Mouse (Mus musculus): ENCODE data around the gene Gamt. TPM values are rescaled to one million over a fixed set of nuclear protein-coding genes. Genes with fewer than 3 reads are reported as not detected.

Gene Gamt
- polyA plus RNA-seq (2012; ENCODE audit: insufficient read depth, insufficient read length, missing spikeins) = 19.5 and 26.3 TPM in 2 replicates

GRCm38 (mm10) chr10:80260642-80261584 lies at the start of gene Gamt, which contains the start of gene Dazap1:
Gene Gamt (minus strand): TSS chr10:80261012.
Gene Dazap1 (plus strand): TSS chr10:80261486.
- TF ChIP-seq CTCF (IDR thresholded peaks at IDR 0.05; ENCODE audit: low read depth, low read length) = no peak
- TF ChIP-seq POLR2A (IDR thresholded peaks at IDR 0.05; ENCODE audit: borderline replicate concordance, low read depth, low read length) = 0 out of 2 replicates have a peak, but pooled peaks have one; percentile 47
- H3K4me3 ChIP-seq (ENCODE audit: insufficient read depth, low read length) = peak within 1 kb of the TSS; percentile 75
- H3K27ac ChIP-seq (ENCODE audit: insufficient read depth, low read depth, low read length) = peak within 1 kb of the TSS; percentile 95
- peaks cover 25% of the 10 kb centered on the region for H3K4me1 ChIP-seq (ENCODE audit: control insufficient read depth, insufficient read depth, low read length)

DNA sequence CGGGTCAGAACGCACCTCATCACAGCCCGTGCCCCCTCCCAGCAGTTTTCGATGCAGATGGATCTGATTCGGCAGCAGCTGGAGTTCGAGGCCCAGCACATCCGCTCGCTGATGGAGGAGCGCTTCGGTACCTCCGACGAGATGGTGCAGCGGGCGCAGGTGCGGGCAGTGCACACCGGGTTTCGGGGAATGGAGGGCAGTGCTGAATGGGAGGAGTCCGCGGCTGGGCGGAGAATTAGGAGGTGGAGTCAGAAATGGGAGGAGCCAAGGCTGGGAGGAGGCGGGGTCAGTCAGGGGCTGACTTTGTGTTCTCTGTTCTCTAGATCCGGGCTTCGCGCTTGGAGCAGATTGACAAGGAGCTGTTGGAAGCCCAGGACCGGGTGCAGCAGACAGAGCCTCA lies 44.0 kb upstream of the Gamt start:
- Histone ChIP-seq H3K27ac (ENCODE audit: insufficient read depth, low read depth, low read length) (no peak overlapping the region), H3K4me1 (ENCODE audit: control insufficient read depth, insufficient read depth, low read length) (no peaks in the 10 kb centered on the region), H3K4me3 (ENCODE audit: insufficient read depth, low read length) (peak overlapping the region; percentile 41)
- no peak for TF ChIP-seq CTCF (IDR thresholded peaks at IDR 0.05; ENCODE audit: low read depth, low read length)
- TF ChIP-seq POLR2A (IDR thresholded peaks at IDR 0.05; ENCODE audit: borderline replicate concordance, low read depth, low read length) = no peak

DNA sequence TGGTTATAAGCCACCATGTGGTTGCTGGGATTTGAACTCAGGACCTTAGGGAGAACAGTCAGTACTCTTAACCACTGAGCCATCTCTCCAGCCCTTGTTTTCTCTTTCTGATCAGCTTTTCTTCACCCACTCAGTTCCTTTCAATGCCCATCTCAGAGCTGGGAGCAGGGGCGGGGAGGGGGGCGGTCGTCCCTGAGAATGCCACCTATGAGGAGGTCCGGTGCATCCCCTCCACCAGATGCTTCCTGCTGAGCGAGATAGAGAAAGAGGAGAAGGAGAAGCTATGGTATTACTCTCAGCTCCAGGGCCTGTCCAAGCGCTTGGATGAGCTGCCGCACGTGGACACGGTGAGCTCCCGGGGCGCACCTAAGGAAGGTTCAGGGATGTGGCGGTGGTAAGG lies 43.6 kb upstream of the Gamt start:
- H3K4me3 ChIP-seq (ENCODE audit: insufficient read depth, low read length) = peak overlapping the region; percentile 41
- TF ChIP-seq CTCF (IDR thresholded peaks at IDR 0.05; ENCODE audit: low read depth, low read length) = no peak
- TF ChIP-seq POLR2A (IDR thresholded peaks at IDR 0.05; ENCODE audit: borderline replicate concordance, low read depth, low read length) = no peak

GRCm38 (mm10) chr10:80302471-80302881 lies 41.7 kb upstream of the Gamt start:
- no peak for TF ChIP-seq CTCF (IDR thresholded peaks at IDR 0.05; ENCODE audit: low read depth, low read length)
- TF ChIP-seq POLR2A (IDR thresholded peaks at IDR 0.05; ENCODE audit: borderline replicate concordance, low read depth, low read length) = no peak
- Histone ChIP-seq H3K27ac (ENCODE audit: insufficient read depth, low read depth, low read length) (no peak overlapping the region), H3K4me1 (ENCODE audit: control insufficient read depth, insufficient read depth, low read length) (no peaks in the 10 kb centered on the region), H3K4me3 (ENCODE audit: insufficient read depth, low read length) (no peak overlapping the region)

More for the DNA sequence above, 43.6 kb upstream of the Gamt start:
- H3K27ac ChIP-seq (ENCODE audit: insufficient read depth, low read depth, low read length) = no peak overlapping the region
- H3K4me1 ChIP-seq (ENCODE audit: control insufficient read depth, insufficient read depth, low read length) = no peaks in the 10 kb centered on the region

GRCm38 (mm10) chr10:80302082-80302355 lies 41.2 kb upstream of the Gamt start:
- H3K4me1 ChIP-seq (ENCODE audit: control insufficient read depth, insufficient read depth, low read length) = no peaks in the 10 kb centered on the region
- no peak for TF ChIP-seq POLR2A (IDR thresholded peaks at IDR 0.05; ENCODE audit: borderline replicate concordance, low read depth, low read length)
- TF ChIP-seq CTCF (IDR thresholded peaks at IDR 0.05; ENCODE audit: low read depth, low read length) = no peak
- no peak overlapping the region for H3K27ac ChIP-seq (ENCODE audit: insufficient read depth, low read depth, low read length)
- H3K4me3 ChIP-seq (ENCODE audit: insufficient read depth, low read length) = no peak overlapping the region

- Histone ChIP-seq H3K27ac (ENCODE audit: insufficient read depth, low read depth, low read length) (no peak overlapping the region), H3K4me1 (ENCODE audit: control insufficient read depth, insufficient read depth, low read length) (no peaks in the 10 kb centered on the region), H3K4me3 (ENCODE audit: insufficient read depth, low read length) (no peak overlapping the region)
- TF ChIP-seq CTCF (IDR thresholded peaks at IDR 0.05; ENCODE audit: low read depth, low read length) = no peak
- TF ChIP-seq POLR2A (IDR thresholded peaks at IDR 0.05; ENCODE audit: borderline replicate concordance, low read depth, low read length) = no peak
Observed at GRCm38 (mm10) chr10:80301256-80302081, 40.7 kb upstream of the Gamt start.

DNA sequence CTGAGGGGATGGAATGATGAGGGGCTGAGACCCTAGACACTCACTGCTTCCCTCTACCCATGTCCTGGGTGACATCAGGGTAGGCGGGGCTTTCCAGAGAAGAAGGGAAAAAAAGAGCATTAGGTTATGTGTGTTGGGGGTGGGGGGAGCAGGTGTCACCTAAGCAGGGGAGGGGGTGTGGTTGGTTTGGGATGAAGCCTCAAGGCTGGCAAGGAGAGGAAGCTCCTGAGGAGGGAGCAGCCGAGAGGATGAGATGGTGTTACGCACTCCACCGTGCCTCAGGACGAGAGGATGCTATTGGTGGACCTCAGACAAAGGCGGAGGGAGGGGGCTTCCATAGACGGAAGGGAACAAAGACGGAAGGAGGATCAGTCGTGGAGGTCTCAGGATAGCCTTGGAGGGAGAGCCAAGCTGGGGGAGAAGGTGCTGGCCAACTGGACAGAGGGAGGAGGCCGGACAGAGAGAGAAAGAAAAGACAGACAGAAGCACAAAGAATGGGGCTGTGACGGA lies 39.9 kb upstream of the Gamt start:
- Histone ChIP-seq H3K27ac (ENCODE audit: insufficient read depth, low read depth, low read length) (no peak overlapping the region), H3K4me3 (ENCODE audit: insufficient read depth, low read length) (no peak overlapping the region), H3K4me1 (ENCODE audit: control insufficient read depth, insufficient read depth, low read length) (no peaks in the 10 kb centered on the region)
- TF ChIP-seq POLR2A (IDR thresholded peaks at IDR 0.05; ENCODE audit: borderline replicate concordance, low read depth, low read length) (no peak), CTCF (IDR thresholded peaks at IDR 0.05; ENCODE audit: low read depth, low read length) (no peak)

- TF ChIP-seq CTCF (IDR thresholded peaks at IDR 0.05; ENCODE audit: low read depth, low read length) (no peak), POLR2A (IDR thresholded peaks at IDR 0.05; ENCODE audit: borderline replicate concordance, low read depth, low read length) (no peak)
- Histone ChIP-seq H3K4me3 (ENCODE audit: insufficient read depth, low read length) (no peak overlapping the region), H3K27ac (ENCODE audit: insufficient read depth, low read depth, low read length) (no peak overlapping the region), H3K4me1 (ENCODE audit: control insufficient read depth, insufficient read depth, low read length) (no peaks in the 10 kb centered on the region)
Observed at GRCm38 (mm10) chr10:80299824-80300223, 39.0 kb upstream of the Gamt start.

GRCm38 (mm10) chr10:80299301-80299700 lies 38.5 kb upstream of the Gamt start:
- Histone ChIP-seq H3K27ac (ENCODE audit: insufficient read depth, low read depth, low read length) (no peak overlapping the region), H3K4me3 (ENCODE audit: insufficient read depth, low read length) (no peak overlapping the region), H3K4me1 (ENCODE audit: control insufficient read depth, insufficient read depth, low read length) (no peaks in the 10 kb centered on the region)
- TF ChIP-seq POLR2A (IDR thresholded peaks at IDR 0.05; ENCODE audit: borderline replicate concordance, low read depth, low read length) = no peak
- TF ChIP-seq CTCF (IDR thresholded peaks at IDR 0.05; ENCODE audit: low read depth, low read length) = no peak

Measured in bone marrow macrophage, adult 2 months (primary cell).